Mouse (Mus musculus) embryo, embryonic 11.5 days (tissue): ENCODE measurements around the gene Bst1.
A peak's percentile ranks its signal among the peaks of the same experiment; 100 is the strongest.

Source experiments
- DNase-seq: peaks from one replicate; pipeline ENCODE4 v3.0.0-alpha.2; 2012; ENCODE audit warnings: low read depth, low spot score

The Bst1 gene

GRCm38 (mm10) chr5:43818695-43819094, at the start of gene Bst1:
Gene Bst1, plus strand, starts transcription at chr5:43818885.
- no peak for DNase-seq

DNA sequence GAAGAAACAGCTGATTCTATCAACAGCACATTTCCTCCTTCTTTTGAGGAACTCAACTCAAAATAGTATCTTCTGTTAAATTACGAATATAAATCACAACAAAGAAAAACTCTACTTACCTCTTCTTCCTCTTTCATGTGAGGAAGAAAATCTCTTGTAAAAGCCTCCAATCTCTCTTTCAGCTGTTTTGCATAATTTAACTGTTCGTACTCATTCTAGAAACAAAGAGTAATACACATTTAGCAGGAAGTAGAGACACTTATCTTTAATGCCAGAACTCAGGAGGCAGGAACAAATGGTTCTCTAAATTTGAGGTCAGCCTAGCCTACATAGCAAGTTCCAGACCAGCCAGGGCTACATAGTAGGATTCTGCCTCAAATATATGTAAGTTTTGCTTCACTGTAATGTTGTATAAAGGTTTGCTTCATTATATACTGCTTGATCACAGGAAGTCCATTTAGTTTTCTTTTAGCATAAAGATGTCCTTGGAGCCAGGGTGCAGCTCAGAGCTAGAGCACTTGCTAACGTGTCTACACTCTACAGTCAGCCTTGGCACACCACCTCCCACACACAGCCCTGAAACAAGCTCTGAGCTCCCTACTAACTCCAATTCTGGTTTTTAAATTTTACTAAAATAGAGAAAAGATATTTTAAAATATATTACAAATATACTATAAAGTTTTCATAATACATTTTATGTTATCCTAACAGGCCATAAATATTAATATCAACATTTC, 47.9 kb upstream of the Bst1 start:
- no peak for DNase-seq

DNA sequence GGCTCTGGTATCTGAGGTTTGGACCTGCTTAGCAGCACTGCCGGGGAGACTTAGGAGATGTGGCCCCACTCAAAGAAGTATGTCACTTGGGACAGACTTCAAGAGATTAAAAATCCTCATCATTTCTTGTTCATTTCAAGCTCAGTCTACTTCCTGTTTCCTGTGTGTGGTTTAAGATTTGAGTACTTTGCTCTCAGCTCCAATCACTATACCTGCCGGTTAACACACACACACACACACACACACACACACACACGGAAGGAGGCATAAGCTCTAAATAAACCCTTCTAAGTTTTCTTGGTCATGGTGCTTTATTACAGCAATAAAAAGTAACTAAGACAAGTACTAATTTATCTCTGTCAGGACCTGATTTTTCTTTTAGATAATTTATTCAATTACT, 47.1 kb upstream of the Bst1 start:
- no peak for DNase-seq

DNA sequence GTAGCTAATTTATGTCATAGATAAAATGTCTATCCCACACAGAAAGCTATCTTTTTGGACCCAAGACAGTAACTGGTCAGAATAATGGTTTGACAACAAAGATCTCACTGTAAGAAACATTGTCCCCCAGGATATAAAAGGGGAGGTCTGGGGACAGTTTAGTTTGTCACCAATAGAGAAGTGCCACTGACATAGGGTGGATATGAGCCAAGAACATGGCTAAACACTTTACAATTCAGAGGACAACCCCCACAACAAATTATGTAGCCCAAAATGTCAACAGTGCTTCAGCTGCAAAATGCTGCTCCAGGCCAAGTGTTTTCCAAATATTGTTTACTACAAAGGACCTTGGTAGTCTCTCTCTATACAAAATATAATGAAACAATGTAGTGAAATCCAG, 42.3 kb upstream of the Bst1 start:
- no peak for DNase-seq

DNA sequence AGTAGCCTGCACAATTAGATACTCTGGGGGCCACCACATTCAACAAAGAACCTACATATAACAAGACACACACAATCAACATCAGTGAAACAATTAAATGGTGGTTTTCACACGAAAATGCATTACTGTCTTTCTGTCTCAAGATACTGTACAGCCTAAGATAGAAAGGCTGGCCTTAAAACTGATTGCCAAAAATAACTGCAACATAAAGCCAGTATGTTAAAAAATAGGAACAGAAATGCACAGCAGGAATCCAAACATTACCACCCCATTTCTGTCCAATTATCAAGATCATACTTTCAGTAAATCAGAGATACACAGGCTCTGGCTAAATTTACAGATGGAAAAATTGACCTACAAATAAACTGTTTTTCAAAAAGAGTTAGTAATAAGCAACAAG, 41.7 kb upstream of the Bst1 start:
- no peak for DNase-seq

DNA sequence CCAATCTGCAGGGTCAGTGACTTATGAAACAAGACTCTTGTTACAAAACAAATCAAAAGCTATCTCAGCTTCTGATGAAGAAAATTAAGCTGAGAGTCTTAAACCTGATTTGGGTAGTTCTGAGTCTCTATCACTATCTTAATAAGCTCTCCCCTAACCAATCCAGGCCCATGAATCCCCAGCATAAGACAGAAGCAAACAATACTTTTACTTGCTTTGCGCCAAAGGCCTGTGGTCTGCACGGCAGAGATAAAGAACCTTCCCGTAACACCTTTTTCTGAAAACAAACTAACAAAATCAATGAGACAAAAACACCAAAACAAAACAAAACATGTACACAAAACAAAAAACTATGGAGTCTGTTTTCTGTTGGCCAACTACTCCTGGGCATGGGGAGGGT, 40.1 kb upstream of the Bst1 start:
- DNase-seq: no peak

GRCm38 (mm10) chr5:43781423-43781976, 37.2 kb upstream of the Bst1 start:
- DNase-seq: no peak

DNA sequence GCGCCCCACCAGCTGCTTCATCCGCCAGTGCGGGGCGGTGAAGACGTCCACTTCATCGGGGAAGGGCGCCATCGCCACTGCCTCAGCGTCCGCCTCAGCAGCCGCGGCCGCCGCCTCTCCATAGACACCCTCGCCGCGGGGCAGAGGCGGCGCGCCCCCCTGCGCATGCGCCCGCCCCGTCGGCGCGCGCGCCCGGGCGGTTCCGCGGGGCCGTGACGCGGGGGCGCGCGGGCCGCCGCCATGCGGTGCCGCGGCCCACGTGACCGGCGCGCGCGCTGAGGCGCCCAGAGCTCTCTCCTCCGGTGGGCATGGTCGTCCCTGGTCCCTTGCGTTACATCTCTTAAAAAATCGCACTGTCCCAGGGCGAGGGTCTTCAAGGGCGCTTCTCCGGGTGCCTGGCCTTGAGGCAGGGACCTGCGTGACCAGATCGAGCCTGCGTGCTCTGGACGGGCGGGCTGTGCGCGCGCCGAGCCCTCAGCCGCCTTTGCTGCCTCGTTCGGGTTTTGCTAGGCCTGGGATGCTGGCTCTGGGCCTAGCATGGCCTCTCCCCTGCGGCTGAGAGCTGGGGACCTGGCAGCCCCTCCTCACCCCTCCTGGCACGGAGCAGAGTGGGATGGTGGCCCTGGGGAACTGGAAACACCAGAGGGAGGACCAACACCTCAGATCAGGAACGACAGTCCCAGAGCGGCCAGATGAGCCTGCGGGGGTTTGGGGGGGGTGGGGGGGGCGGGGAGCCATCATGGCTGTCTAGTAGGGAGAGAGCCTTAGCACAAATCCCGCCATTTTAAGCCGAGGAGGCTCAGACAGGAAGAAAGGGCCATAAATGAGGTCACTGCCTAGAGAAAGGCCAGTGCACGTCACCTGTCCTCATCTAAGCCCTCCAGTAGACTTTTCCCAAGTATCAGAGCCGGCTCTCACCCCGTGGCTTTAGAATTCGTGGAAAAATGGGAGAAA, 36.4 kb upstream of the Bst1 start:
- peak; percentile 73 for DNase-seq

DNA sequence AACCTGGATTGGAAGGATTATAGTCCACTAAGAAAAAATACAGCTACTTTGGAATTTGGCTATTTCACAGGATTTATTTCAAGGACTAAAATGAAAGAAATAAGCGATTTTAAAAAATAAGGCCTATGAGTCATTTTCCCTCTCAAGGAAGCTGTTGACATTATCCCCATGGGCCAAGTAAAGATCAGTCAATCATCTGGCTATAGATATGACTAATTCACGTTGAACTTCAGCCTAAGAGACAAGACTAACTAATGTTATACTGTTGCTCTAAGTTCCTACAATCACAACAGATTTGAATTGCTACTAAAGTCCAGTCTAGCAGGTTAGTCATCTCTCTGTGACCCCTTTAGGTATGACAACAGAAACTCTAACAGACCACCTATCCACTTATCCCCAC, 34.7 kb upstream of the Bst1 start:
- DNase-seq: no peak

- no peak for DNase-seq
Measured at GRCm38 (mm10) chr5:43786607-43787006, 32.1 kb upstream of the Bst1 start.

DNA sequence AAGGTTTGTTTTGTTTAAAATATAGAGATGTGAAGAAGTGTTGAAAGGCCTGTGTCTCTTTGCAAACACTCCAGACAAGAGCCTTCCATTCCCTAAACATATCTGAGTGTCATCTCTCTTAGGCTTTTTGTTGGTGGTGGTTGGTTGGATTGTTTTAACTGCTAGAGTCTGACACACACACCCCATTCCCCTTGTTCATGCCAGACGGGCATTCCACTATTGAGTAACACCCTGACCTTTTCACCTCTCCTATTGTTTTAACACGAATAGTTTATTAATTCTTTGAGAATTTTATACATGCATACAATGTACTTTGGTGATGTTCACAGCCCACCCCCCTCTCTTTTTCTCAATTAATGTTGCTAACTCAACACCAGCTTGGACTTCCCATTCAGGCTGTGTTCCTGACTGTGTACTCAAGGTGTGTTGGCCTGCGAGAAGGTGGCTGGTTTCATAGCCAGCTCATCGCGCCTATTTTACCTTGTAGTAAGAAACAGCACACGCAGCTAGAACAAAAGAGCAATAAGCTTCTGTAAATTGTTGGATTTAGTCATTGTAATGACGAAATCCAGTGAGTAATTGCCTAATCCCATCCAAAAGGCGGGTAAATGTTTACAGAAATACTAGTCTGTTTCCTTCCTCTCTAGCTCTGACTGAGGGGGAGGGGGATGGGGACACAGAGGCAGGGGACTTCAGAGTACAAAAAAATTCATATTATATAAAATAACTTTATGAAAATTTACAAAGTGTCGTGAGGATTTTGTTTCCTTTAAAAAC, 30.5 kb upstream of the Bst1 start:
- DNase-seq: no peak

GRCm38 (mm10) chr5:43792354-43792753, 26.3 kb upstream of the Bst1 start:
- no peak for DNase-seq

GRCm38 (mm10) chr5:43799530-43799929, 19.2 kb upstream of the Bst1 start:
- no peak for DNase-seq

- DNase-seq: no peak
Measured at GRCm38 (mm10) chr5:43800700-43801099, 18.0 kb upstream of the Bst1 start.

DNA sequence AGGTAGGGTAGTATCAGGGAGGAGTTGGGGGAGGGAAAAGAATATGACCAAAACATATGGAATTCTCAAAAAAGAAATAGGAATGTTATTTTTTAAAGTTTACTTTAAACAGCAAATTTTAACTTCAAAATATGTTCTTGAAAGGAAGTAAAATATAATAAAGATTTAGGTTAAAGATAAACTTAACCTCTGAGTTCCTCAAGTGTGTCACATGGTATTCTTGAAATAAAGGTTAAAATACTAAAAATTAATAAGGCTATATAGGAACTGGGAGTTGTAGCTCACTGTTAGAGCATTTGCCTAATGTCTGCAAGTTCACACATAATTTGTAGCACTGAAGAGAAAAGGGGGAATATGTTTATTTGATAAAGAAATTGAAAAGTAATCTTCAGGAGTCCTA, 17.4 kb upstream of the Bst1 start:
- no peak for DNase-seq

DNA sequence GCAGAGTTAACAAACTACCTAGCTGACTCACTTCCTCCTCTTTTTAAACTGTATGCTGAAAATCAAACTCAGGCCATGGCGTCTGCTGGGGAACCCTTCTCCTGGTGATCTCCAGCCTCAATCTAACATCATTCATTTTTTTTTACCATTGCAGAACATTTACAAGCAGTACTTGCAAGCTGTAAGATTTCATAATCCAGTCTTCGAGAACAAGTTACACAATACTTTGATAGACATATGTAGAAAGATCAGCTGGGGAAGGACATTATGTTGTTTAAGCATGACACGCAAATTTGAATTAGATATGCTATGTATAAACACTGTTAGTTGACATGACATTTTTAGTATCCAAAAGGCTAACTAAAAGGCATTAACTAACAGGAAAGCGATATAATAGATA, 16.9 kb upstream of the Bst1 start:
- no peak for DNase-seq

GRCm38 (mm10) chr5:43805401-43805800, 13.3 kb upstream of the Bst1 start:
- no peak for DNase-seq

- no peak for DNase-seq
Measured at GRCm38 (mm10) chr5:43806340-43806739, 12.3 kb upstream of the Bst1 start.

- no peak for DNase-seq
Measured at GRCm38 (mm10) chr5:43806914-43807313, 11.8 kb upstream of the Bst1 start.

DNA sequence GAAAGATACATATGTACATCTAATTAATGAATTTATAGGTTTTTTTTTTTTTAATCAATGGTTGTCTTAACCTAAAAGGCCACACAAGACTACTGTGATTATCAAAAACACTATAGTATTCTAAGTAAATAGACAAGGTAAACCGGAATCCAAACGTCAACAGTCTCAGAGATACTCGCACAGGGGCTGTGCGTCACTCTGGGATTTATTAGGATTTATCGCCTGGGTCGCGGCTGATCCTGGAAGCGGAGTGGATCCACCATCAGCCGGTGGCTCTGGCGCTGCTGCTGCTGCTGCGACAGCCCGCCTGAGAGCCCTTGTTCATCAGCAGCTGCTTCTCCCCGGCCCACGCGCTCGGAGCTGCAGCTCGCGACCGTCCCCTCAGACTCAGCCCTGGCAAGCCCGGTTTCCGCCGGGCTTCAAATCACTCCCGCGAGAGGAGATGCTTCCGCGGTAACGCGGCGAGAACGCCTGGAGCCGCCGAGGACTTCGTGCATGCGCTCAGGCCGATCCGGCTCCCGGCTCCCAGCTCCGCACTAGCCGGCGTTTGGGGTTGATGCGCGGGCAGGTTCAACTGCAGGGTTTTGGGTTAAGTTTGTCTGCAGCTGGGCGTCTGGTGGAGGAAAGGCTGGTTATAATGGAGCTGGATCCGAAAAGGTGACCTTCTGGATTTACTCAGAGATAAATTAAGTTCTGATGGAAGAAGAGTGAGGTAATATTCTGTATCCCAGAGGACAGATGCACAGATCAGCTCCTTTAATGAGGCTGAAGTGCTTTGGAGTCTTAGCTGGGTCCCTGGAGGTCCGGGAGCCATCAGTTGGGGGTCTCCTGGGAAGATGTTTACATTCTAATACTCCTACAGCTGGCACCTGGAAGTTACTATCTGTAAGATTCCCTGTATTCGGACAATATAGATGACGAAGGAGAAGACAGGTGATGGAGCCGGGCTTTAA, 10.7 kb upstream of the Bst1 start:
- peak; percentile 69 for DNase-seq
